Mouse (Mus musculus) hindbrain, embryonic 13.5 days (tissue): ENCODE measurements around the gene Aspdh. TPM values are rescaled to one million over a fixed set of nuclear protein-coding genes. Genes with fewer than 3 reads are reported as not detected.

ENCODE experiments used
- ATAC-seq: fragments of 200-750 bp; cut with Nextera tagmentation; 2 replicates; pipeline ENCODE4 v1.8.0; 2017; ENCODE audit warnings: moderate TSS enrichment; ENCODE audit not compliant: low FRiP score
- H3K27ac ChIP-seq: fragments of 300-500 bp; sonication (generic); 2 replicates; pipeline ENCODE4 v1.5.1; 2015; ENCODE audit warnings: inconsistent platforms, mild to moderate bottlenecking, moderate library complexity
- H3K27me3 ChIP-seq: fragments of 300-500 bp; sonication (generic); 2 replicates; pipeline ENCODE4 v1.6.1; 2015; ENCODE audit warnings: mild to moderate bottlenecking, inconsistent platforms
- H3K36me3 ChIP-seq: fragments of 300-500 bp; sonication (generic); 2 replicates; pipeline ENCODE4 v1.6.1; 2015; ENCODE audit warnings: mild to moderate bottlenecking, inconsistent platforms
- H3K4me1 ChIP-seq: fragments of 300-500 bp; sonication (generic); replicated peaks from 2 replicates; pipeline ENCODE4 v1.6.1; 2015; ENCODE audit warnings: inconsistent platforms
- H3K4me2 ChIP-seq: fragments of 300-500 bp; sonication (generic); 2 replicates; pipeline ENCODE4 v1.6.1; 2015; ENCODE audit warnings: inconsistent platforms, mild to moderate bottlenecking, moderate library complexity
- H3K4me3 ChIP-seq: fragments of 300-500 bp; sonication (generic); 2 replicates; pipeline ENCODE4 v1.5.1; 2015; ENCODE audit warnings: mild to moderate bottlenecking, inconsistent platforms
- H3K9ac ChIP-seq: fragments of 300-500 bp; sonication (generic); 2 replicates; pipeline ENCODE4 v1.6.1; 2015; ENCODE audit warnings: mild to moderate bottlenecking, inconsistent platforms
- H3K9me3 ChIP-seq: fragments of 300-500 bp; sonication (generic); 2 replicates; pipeline ENCODE4 v1.6.1; 2016; ENCODE audit warnings: inconsistent platforms
- WGBS: fragments of 180-500 bp; shearing (Covaris S2); methylation state at CpG from one replicate; pipeline ENCODE4 v1.1.7; 2015; 5-methylcytosine and 5-hydroxymethylcytosine counted together
- microRNA-seq: library from miRNA; unstranded; fragments of <30 nt; microRNA quantifications from one replicate; pipeline ENCODE4, GENCODE M21; 2016
- polyA plus RNA-seq: library from polyadenylated mRNA; unstranded; fragments of >200 nt; fragmentation: Nextera tagmentation; extraction: Ambion mirVana; gene quantifications from 2 replicates; pipeline ENCODE4 v1.2.1, GENCODE M21; 2015

The Aspdh gene
- polyA plus RNA-seq, 1 experiment from 2014 or later = 5.6 TPM

DNA sequence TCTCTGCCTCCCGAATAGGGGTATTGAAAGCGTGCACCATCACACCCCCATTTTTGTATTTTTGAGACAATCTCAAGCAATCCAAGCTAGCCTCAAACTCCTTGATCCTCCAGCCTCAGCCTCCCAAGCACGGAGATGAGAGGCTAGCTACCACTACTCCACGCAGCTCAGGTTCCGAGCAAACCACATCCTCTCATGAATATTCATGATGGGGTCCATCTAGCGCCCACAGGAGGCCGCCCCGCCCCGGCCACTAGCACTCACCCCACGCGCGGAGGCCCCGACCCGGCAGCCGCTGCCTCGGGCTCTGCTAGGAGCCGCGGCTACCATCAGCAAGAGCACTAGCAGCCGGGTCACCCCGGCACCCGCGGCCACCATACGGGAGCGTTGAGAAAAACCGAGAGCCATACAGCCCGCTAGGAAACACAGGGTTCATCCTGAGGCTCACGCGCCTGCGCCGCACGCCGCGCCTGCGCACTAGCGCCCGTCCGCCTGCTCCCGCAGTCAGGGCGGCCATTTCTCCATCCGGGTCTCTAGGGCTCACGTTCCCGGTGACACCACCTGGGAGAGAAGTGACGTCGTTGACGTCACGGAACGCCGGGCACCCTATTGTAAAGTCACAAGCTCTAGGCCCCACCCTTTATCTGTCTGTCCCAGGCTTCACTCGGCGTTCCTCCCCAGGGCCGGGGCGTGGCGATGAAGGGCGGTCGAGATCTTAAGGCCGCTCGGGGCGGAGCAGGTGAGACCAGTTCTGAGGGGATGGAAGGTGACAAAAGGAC lies 31.0 kb downstream of the Aspdh start, which contains the start of the genes Emc10 and Fam71e1:
Emc10 (minus strand) TSS at position 538 of the 779 bp plus-strand sequence.
Fam71e1 (plus strand) TSS at position 590 of the 779 bp plus-strand sequence.
- H3K4me3 ChIP-seq = peak within 1 kb of the TSS; percentile 76
- 0 out of 2 replicates have a peak, but pooled peaks cover 8% of the 10 kb centered on the region for H3K27me3 ChIP-seq
- WGBS = under 1% methylated on average over 58 of the region's 58 CpGs
- H3K9ac ChIP-seq = peak within 1 kb of the TSS; percentile 93
- H3K4me1 ChIP-seq = peaks cover 34% of the 10 kb centered on the region
- peaks cover 31% of the 10 kb centered on the region for H3K36me3 ChIP-seq
- no peaks in the 10 kb centered on the region for H3K9me3 ChIP-seq
- H3K27ac ChIP-seq = peak within 1 kb of the TSS; percentile 99
- ATAC-seq = peak; percentile 96
- peak within 1 kb of the TSS; percentile 85 for H3K4me2 ChIP-seq

DNA sequence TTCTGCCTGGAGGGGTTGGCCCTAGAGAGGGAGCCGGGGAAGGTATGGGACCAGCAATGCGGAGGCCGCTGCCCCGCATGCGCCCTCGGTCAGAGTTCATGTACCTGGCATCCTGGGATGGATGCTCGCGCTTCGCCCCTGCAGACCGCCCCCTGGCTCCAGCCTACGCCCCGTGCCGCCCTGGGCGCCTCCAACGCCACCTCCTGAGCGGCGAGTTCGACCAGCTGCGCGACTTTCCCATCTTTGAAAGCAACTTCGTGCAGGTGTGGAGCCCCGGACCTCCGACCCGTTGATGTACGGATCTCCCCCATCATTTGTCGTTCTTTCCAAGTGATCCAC lies 31.5 kb downstream of the Aspdh start:
- Histone ChIP-seq H3K27me3 (0 out of 2 replicates have a peak, but pooled peaks cover 8% of the 10 kb centered on the region), H3K9ac (peak overlapping the region; percentile 93), H3K4me2 (peak overlapping the region; percentile 85), H3K4me3 (peak overlapping the region; percentile 76), H3K4me1 (peaks cover 31% of the 10 kb centered on the region), H3K27ac (peak overlapping the region; percentile 99), H3K36me3 (peaks cover 26% of the 10 kb centered on the region), H3K9me3 (no peaks in the 10 kb centered on the region)
- no peak for ATAC-seq
- under 1% methylated on average over 25 of the region's 26 CpGs for WGBS

DNA sequence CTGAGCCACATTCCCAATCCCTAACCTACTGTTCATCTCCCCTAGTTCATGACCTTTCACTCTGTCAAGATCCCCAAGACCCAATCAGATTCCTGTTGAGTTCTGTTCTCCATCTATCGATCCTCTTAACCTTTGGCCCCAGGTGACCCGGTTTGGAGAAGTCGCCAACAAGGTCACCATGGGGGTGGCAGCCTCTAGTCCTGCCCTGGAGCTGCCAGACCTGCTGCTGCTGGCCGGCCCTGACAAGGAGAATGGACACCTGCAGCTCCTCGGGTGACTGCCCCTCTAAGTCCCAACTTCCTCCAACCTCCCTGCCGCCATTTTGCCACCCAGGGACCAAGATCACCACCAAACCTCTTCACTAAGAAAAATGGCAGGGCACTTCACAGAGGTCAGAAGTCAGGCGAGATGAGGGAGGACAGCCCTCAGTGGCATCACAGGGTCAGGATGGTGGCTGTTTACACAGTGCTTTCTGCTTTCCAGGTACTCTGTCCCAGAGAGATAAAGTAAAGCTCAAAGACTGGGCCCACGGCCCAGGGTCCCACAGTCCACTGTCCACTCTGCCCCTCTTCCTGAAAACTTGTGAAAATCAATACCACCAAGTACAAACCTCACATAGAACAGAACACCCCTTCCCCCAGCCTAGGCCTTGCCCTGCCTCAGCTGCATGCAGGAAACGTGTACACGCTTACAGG lies 32.3 kb downstream of the Aspdh start:
- Histone ChIP-seq H3K27ac (peak overlapping the region; percentile 99), H3K4me3 (peak overlapping the region; percentile 76), H3K9ac (peak overlapping the region; percentile 93), H3K27me3 (0 out of 2 replicates have a peak, but pooled peaks cover 8% of the 10 kb centered on the region), H3K9me3 (no peaks in the 10 kb centered on the region), H3K4me2 (peak overlapping the region; percentile 85), H3K4me1 (peaks cover 31% of the 10 kb centered on the region), H3K36me3 (peaks cover 18% of the 10 kb centered on the region)
- WGBS = 83% methylated on average over 10 of the region's 10 CpGs
- no peak for ATAC-seq

- H3K27ac ChIP-seq = no peak overlapping the region
- H3K4me3 ChIP-seq = no peak overlapping the region
- 0 out of 2 replicates have a peak, but pooled peaks cover 8% of the 10 kb centered on the region for H3K27me3 ChIP-seq
- 82% methylated on average over 1 of the region's 1 CpGs for WGBS
- peaks cover 6% of the 10 kb centered on the region; the same call in 1 of the 2 replicates for H3K36me3 ChIP-seq
- peaks cover 27% of the 10 kb centered on the region for H3K4me1 ChIP-seq
- ATAC-seq = no peak
- H3K9ac ChIP-seq = no peak overlapping the region
- no peaks in the 10 kb centered on the region for H3K9me3 ChIP-seq
- H3K4me2 ChIP-seq = no peak overlapping the region
These were observed 33.7 kb downstream of the Aspdh start for GRCm38 (mm10) chr7:44498922-44499321.

- Histone ChIP-seq H3K9me3 (0 out of 2 replicates have a peak, but pooled peaks cover 3% of the 10 kb centered on the region), H3K9ac (no peak overlapping the region), H3K36me3 (no peaks in the 10 kb centered on the region), H3K4me1 (peaks cover 19% of the 10 kb centered on the region), H3K27me3 (0 out of 2 replicates have a peak, but pooled peaks cover 8% of the 10 kb centered on the region), H3K27ac (no peak overlapping the region), H3K4me3 (no peak overlapping the region), H3K4me2 (no peak overlapping the region)
- WGBS = 69% methylated on average over 20 of the region's 20 CpGs
- ATAC-seq = no peak
These were observed 34.9 kb downstream of the Aspdh start for GRCm38 (mm10) chr7:44500046-44500445.

DNA sequence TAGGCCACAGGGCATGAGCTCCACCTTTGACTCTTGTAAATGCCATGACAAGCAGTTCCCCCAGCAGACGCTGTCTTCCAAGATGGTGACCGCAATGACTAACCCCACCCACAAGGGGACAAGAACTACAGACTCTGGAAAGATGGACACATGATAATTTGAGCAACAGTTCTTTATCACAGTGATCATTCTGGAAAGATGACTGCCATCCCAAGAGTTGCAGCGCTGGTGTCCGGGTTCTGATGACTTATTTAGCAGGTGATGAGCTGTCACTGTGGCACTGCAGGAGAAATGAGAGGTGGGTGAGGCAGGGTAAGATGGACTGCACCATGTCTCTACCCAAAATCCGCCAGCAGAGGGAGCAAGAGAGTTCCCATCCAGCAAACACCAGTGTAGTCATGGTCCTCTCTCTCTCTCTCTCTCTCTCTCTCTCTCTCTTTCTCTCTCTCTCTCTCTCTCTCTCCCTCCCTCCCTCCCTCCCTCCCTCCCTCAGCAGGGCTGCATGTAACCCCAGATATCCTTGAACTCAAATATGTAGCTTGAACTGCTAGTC lies 36.4 kb downstream of the Aspdh start:
- 37% methylated on average over 5 of the region's 5 CpGs for WGBS
- no peaks in the 10 kb centered on the region for H3K36me3 ChIP-seq
- H3K4me3 ChIP-seq = no peak overlapping the region
- H3K9ac ChIP-seq = no peak overlapping the region
- 0 out of 2 replicates have a peak, but pooled peaks cover 8% of the 10 kb centered on the region for H3K27me3 ChIP-seq
- no peak for ATAC-seq
- H3K4me2 ChIP-seq = no peak overlapping the region
- H3K27ac ChIP-seq = no peak overlapping the region
- peaks cover 11% of the 10 kb centered on the region for H3K4me1 ChIP-seq
- H3K9me3 ChIP-seq = 0 out of 2 replicates have a peak, but pooled peaks cover 3% of the 10 kb centered on the region

GRCm38 (mm10) chr7:44507491-44507890 lies 42.3 kb downstream of the Aspdh start:
- Histone ChIP-seq H3K36me3 (no peaks in the 10 kb centered on the region), H3K9ac (no peak overlapping the region), H3K27me3 (peaks cover 33% of the 10 kb centered on the region), H3K4me3 (no peak overlapping the region), H3K27ac (no peak overlapping the region), H3K9me3 (0 out of 2 replicates have a peak, but pooled peaks cover 3% of the 10 kb centered on the region), H3K4me2 (no peak overlapping the region), H3K4me1 (no peaks in the 10 kb centered on the region)
- ATAC-seq = no peak

Small RNA genes within 50 kb of the gene (microRNA-seq; reads per million reads assigned to microRNA genes)
- not detected for gene Mir7052

Other genes with a start within 250 kb of the Aspdh start
- gene Klk1b5, start 249.4 kb upstream of the Aspdh start, polyA plus RNA-seq = not detected in 2 replicates
- gene Klk1, start 240.0 kb upstream of the Aspdh start, polyA plus RNA-seq = not detected in 2 replicates
- gene Gm36864, start 229.2 kb upstream of the Aspdh start, polyA plus RNA-seq = not detected in 2 replicates
- gene 1700028J19Rik, start 218.7 kb upstream of the Aspdh start, polyA plus RNA-seq = 1.5 and 1.7 TPM in 2 replicates
- 206 and 226 TPM in 2 replicates for gene 2410002F23Rik, start 218.7 kb upstream of the Aspdh start, polyA plus RNA-seq
- gene Acp4, start 208.0 kb upstream of the Aspdh start, polyA plus RNA-seq = 0.10 TPM in 1 of 2 replicates, not detected in the other
- gene Gm15517, start 203.9 kb upstream of the Aspdh start, polyA plus RNA-seq = not detected in 2 replicates
- 3.4 and 3.9 TPM in 2 replicates for gene Clec11a, start 158.5 kb upstream of the Aspdh start, polyA plus RNA-seq
- 31.7 and 32.6 TPM in 2 replicates for gene Shank1, start 155.1 kb upstream of the Aspdh start, polyA plus RNA-seq
- 26.1 and 27.7 TPM in 2 replicates for gene Syt3, start 81.3 kb upstream of the Aspdh start, polyA plus RNA-seq
- gene 1700008O03Rik, start 79.6 kb upstream of the Aspdh start, polyA plus RNA-seq = 1.8 and 2.4 TPM in 2 replicates
- 14.6 and 15.6 TPM in 2 replicates for gene Lrrc4b, start 36.4 kb upstream of the Aspdh start, polyA plus RNA-seq
- 45.8 and 46.2 TPM in 2 replicates for gene Josd2, start 2.6 kb downstream of the Aspdh start, polyA plus RNA-seq
- gene Emc10, start 31.1 kb downstream of the Aspdh start, polyA plus RNA-seq = 121 and 126 TPM in 2 replicates
- gene Fam71e1, start 31.2 kb downstream of the Aspdh start, polyA plus RNA-seq = 32.2 and 37.4 TPM in 2 replicates
- gene Mybpc2, start 59.3 kb downstream of the Aspdh start, polyA plus RNA-seq = 0.08 and 0.18 TPM in 2 replicates
- not detected in 2 replicates for gene Spib, start 66.7 kb downstream of the Aspdh start, polyA plus RNA-seq
- gene Pold1, start 83.5 kb downstream of the Aspdh start, polyA plus RNA-seq = 24.4 and 28.8 TPM in 2 replicates
- 69.8 and 70.9 TPM in 2 replicates for gene Nr1h2, start 88.6 kb downstream of the Aspdh start, polyA plus RNA-seq
- gene Napsa, start 107.0 kb downstream of the Aspdh start, polyA plus RNA-seq = 1.1 and 1.7 TPM in 2 replicates
- gene Kcnc3, start 125.3 kb downstream of the Aspdh start, polyA plus RNA-seq = 4.4 and 5.0 TPM in 2 replicates
- gene Myh14, start 205.5 kb downstream of the Aspdh start, polyA plus RNA-seq = 1.9 and 2.3 TPM in 2 replicates
- not detected in 2 replicates for gene Izumo2, start 243.4 kb downstream of the Aspdh start, polyA plus RNA-seq